Mouse (Mus musculus) forebrain, embryonic 16.5 days (tissue): Measurements from ENCODE around the gene Fam71f2. TPM values are rescaled to one million over a fixed set of nuclear protein-coding genes. Genes with fewer than 3 reads are reported as not detected.

Experiments
- ATAC-seq: fragments of 200-750 bp; cut with Nextera tagmentation; 2 replicates; pipeline ENCODE4 v1.8.0; 2017; ENCODE audit warnings: mild to moderate bottlenecking, moderate library complexity
- H3K27ac ChIP-seq: fragments of 300-500 bp; sonication (generic); 2 replicates; pipeline ENCODE4 v1.5.1; 2014; ENCODE audit warnings: low read length, control low read depth
- H3K27me3 ChIP-seq: fragments of 300-500 bp; sonication (generic); replicated peaks from 2 replicates; pipeline ENCODE4 v1.6.1; 2014; ENCODE audit warnings: low read length; ENCODE audit not compliant: control insufficient read depth, insufficient read depth
- H3K36me3 ChIP-seq: fragments of 300-500 bp; sonication (generic); 2 replicates; pipeline ENCODE4 v1.6.1; 2014; ENCODE audit not compliant: control insufficient read depth, insufficient read depth
- H3K4me1 ChIP-seq: fragments of 300-500 bp; sonication (generic); replicated peaks from 2 replicates; pipeline ENCODE4 v1.6.1; 2014; ENCODE audit warnings: low read length; ENCODE audit not compliant: control insufficient read depth, insufficient read depth
- H3K4me2 ChIP-seq: fragments of 300-500 bp; sonication (generic); 2 replicates; pipeline ENCODE4 v1.6.1; 2014; ENCODE audit warnings: mild to moderate bottlenecking, low read length, control low read depth
- H3K4me3 ChIP-seq: fragments of 300-500 bp; sonication (generic); replicated peaks from 2 replicates; pipeline ENCODE4 v1.5.1; 2014; ENCODE audit warnings: mild to moderate bottlenecking, low read length, control low read depth
- H3K9ac ChIP-seq: fragments of 300-500 bp; sonication (generic); replicated peaks from 2 replicates; pipeline ENCODE4 v1.6.1; 2014; ENCODE audit warnings: low read depth, low read length, control low read depth
- H3K9me3 ChIP-seq: fragments of 300-500 bp; sonication (generic); 2 replicates; pipeline ENCODE4 v1.6.1; 2016; ENCODE audit warnings: low read length; ENCODE audit not compliant: control insufficient read depth
- WGBS: fragments of 180-500 bp; shearing (Covaris S2); extraction: QIAGEN DNeasy Blood & Tissue Kit; methylation state at CpG from one replicate; pipeline ENCODE4 v1.1.7; 2014; 5-methylcytosine and 5-hydroxymethylcytosine counted together
- polyA plus RNA-seq: library from polyadenylated mRNA; unstranded; fragments of >200 nt; fragmentation: Nextera tagmentation; extraction: Ambion mirVana; gene quantifications from 2 replicates; pipeline ENCODE4 v1.2.1, GENCODE M21; 2015

The Fam71f2 gene
- polyA plus RNA-seq: 0.51 and 1.1 TPM in 2 replicates

- H3K4me3 ChIP-seq: no peak within 1 kb of the TSS
- no peaks in the 10 kb centered on the region for H3K9me3 ChIP-seq
- no peak for ATAC-seq
- H3K36me3 ChIP-seq: no peaks in the 10 kb centered on the region
- no peak within 1 kb of the TSS for H3K9ac ChIP-seq
- no peaks in the 10 kb centered on the region for H3K27me3 ChIP-seq
- WGBS: 84% methylated on average over 8 of the region's 8 CpGs
- no peak within 1 kb of the TSS for H3K4me2 ChIP-seq
- no peaks in the 10 kb centered on the region for H3K4me1 ChIP-seq
- H3K27ac ChIP-seq: no peak within 1 kb of the TSS
These were observed at the start of gene Fam71f2 for GRCm38 (mm10) chr6:29279293-29279692. Gene Fam71f2, plus strand, starts transcription at chr6:29279593.

GRCm38 (mm10) chr6:29230386-29230785 is 49.0 kb upstream of the Fam71f2 start:
- 71% methylated on average over 6 of the region's 6 CpGs for WGBS
- no peak overlapping the region for H3K27ac ChIP-seq
- no peaks in the 10 kb centered on the region for H3K36me3 ChIP-seq
- H3K27me3 ChIP-seq: no peaks in the 10 kb centered on the region
- no peaks in the 10 kb centered on the region for H3K4me1 ChIP-seq
- H3K9me3 ChIP-seq: no peaks in the 10 kb centered on the region
- H3K4me3 ChIP-seq: no peak overlapping the region
- no peak overlapping the region for H3K9ac ChIP-seq
- H3K4me2 ChIP-seq: no peak overlapping the region
- no peak for ATAC-seq

- H3K4me3 ChIP-seq: no peak overlapping the region
- no peaks in the 10 kb centered on the region for H3K36me3 ChIP-seq
- H3K27ac ChIP-seq: no peak overlapping the region
- H3K27me3 ChIP-seq: no peaks in the 10 kb centered on the region
- ATAC-seq: no peak
- WGBS: 76% methylated on average over 3 of the region's 3 CpGs
- no peak overlapping the region for H3K9ac ChIP-seq
- no peak overlapping the region for H3K4me2 ChIP-seq
- no peaks in the 10 kb centered on the region for H3K9me3 ChIP-seq
- H3K4me1 ChIP-seq: no peaks in the 10 kb centered on the region
These were observed 47.6 kb upstream of the Fam71f2 start for GRCm38 (mm10) chr6:29231799-29232198.

DNA sequence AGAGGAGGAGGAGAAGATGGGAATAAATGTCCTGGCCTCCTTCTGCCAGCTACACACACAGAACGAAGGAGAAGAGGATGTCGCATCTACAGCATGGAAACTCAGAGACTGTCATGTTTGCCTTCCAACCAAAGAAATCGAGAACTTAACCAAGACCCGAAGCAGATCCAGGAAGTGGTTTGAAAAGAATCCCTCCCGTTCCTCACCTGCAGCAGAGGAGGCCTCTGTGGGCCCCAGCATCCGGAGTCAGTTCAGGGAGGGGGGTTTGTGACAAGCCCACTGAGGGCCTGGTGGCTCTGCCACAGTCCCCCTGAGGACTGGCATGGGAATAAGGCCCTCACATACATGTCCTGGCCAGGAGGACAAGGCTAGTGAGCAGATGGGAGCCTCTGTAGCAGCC is 47.1 kb upstream of the Fam71f2 start:
- Histone ChIP-seq H3K9ac (no peak overlapping the region), H3K4me1 (no peaks in the 10 kb centered on the region), H3K9me3 (no peaks in the 10 kb centered on the region), H3K27ac (no peak overlapping the region), H3K4me2 (no peak overlapping the region), H3K4me3 (no peak overlapping the region), H3K36me3 (no peaks in the 10 kb centered on the region), H3K27me3 (no peaks in the 10 kb centered on the region)
- no peak for ATAC-seq
- WGBS: 83% methylated on average over 6 of the region's 6 CpGs

GRCm38 (mm10) chr6:29233710-29234109 is 45.7 kb upstream of the Fam71f2 start:
- Histone ChIP-seq H3K4me1 (no peaks in the 10 kb centered on the region), H3K9me3 (no peaks in the 10 kb centered on the region), H3K4me2 (no peak overlapping the region), H3K4me3 (no peak overlapping the region), H3K36me3 (no peaks in the 10 kb centered on the region), H3K27ac (no peak overlapping the region), H3K27me3 (no peaks in the 10 kb centered on the region), H3K9ac (no peak overlapping the region)
- no peak for ATAC-seq
- 75% methylated on average over 3 of the region's 3 CpGs for WGBS

DNA sequence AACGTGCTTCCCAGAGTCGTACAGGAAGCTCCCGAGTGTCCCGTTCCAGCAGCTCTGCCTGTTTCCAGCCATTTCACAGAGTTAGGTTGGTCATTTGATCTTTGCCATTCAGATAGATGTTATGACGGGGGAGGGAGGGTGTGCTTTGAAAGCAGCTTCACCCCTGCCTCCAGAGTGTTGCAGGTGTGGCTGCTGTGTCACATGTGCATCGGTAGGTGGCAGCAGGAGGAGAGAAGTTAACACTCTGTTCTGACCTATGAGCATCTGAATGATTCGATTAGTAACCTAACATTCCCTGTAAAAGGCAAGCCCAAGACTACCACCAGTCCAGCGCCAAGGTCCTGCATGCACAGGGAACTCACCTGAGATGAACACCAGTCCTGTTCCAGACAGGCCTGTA is 45.1 kb upstream of the Fam71f2 start:
- ATAC-seq: no peak
- H3K4me2 ChIP-seq: no peak overlapping the region
- WGBS: 52% methylated on average over 8 of the region's 8 CpGs

GRCm38 (mm10) chr6:29240806-29241205 is 38.6 kb upstream of the Fam71f2 start:
- H3K36me3 ChIP-seq: no peaks in the 10 kb centered on the region
- H3K4me2 ChIP-seq: no peak overlapping the region
- H3K27ac ChIP-seq: no peak overlapping the region
- ATAC-seq: no peak
- no peak overlapping the region for H3K4me3 ChIP-seq
- H3K27me3 ChIP-seq: no peaks in the 10 kb centered on the region
- WGBS: 25% methylated on average over 2 of the region's 2 CpGs
- no peaks in the 10 kb centered on the region for H3K9me3 ChIP-seq
- H3K9ac ChIP-seq: no peak overlapping the region
- H3K4me1 ChIP-seq: no peaks in the 10 kb centered on the region

More for the DNA sequence above, 45.1 kb upstream of the Fam71f2 start:
- Histone ChIP-seq H3K4me1 (no peaks in the 10 kb centered on the region), H3K27me3 (no peaks in the 10 kb centered on the region), H3K27ac (no peak overlapping the region), H3K36me3 (no peaks in the 10 kb centered on the region), H3K9me3 (no peaks in the 10 kb centered on the region), H3K4me3 (no peak overlapping the region), H3K9ac (no peak overlapping the region)

DNA sequence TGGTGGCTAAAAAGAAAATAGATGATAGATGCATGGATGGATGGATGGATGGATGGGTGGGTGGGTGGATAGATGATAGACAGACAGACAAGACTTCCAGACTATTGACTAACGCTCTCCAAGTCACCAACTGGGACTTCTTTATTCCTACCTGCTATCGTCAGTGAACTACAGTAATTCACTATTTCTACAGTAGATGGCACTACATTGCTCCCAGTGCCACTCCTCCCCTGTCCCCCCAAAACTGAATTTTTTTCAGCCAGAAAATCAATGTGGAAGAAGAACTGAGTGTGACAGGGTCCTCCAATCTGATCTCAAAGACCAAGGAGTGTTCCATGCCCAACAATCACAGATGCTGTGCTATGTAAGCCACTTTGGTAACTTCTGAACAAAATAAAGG is 37.7 kb upstream of the Fam71f2 start:
- Histone ChIP-seq H3K36me3 (no peaks in the 10 kb centered on the region), H3K4me1 (no peaks in the 10 kb centered on the region), H3K4me3 (no peak overlapping the region), H3K9ac (no peak overlapping the region), H3K4me2 (no peak overlapping the region), H3K9me3 (no peaks in the 10 kb centered on the region), H3K27ac (no peak overlapping the region), H3K27me3 (no peaks in the 10 kb centered on the region)
- ATAC-seq: no peak
- 49% methylated on average over 2 of the region's 2 CpGs for WGBS

DNA sequence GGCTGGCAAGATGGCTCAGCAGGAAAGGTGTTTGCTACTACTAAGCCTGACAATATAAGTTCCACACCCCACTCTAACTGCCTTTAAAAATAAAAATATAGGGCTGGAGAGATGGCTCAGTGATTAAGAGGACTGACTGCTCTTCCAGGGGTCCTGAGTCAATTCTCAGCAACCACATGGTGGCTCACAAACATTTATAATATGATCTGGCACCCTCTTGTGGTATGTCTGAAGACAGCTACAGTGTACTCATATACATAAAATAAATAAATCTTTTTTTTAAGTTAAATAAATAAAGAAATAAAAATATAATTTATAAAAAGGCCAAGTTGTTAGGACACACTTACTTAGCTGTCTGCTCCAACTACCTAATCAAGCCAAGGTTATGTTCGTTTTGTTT is 37.1 kb upstream of the Fam71f2 start:
- H3K27me3 ChIP-seq: no peaks in the 10 kb centered on the region
- H3K9me3 ChIP-seq: no peaks in the 10 kb centered on the region
- no peaks in the 10 kb centered on the region for H3K4me1 ChIP-seq
- H3K27ac ChIP-seq: no peak overlapping the region
- H3K36me3 ChIP-seq: no peaks in the 10 kb centered on the region
- ATAC-seq: no peak
- no peak overlapping the region for H3K4me2 ChIP-seq
- WGBS: 63% methylated on average over 1 of the region's 1 CpGs
- no peak overlapping the region for H3K4me3 ChIP-seq
- no peak overlapping the region for H3K9ac ChIP-seq
